Mouse (Mus musculus): ENCODE data around the gene Gm9918.

Gene Gm9918

GRCm38 (mm10) chr15:102273982-102274716 is 3.8 kb downstream of the Gm9918 start:
- no peak for DNase-seq (ENCODE audit: low read depth, low spot score)

GRCm38 (mm10) chr15:102278726-102279091 is 8.3 kb downstream of the Gm9918 start:
- DNase-seq (ENCODE audit: low read depth, low spot score), result no peak

GRCm38 (mm10) chr15:102279092-102279782 is 8.9 kb downstream of the Gm9918 start, which contains the start of gene Mfsd5:
Gene Mfsd5 (plus strand): TSS chr15:102279454.
- DNase-seq (ENCODE audit: low read depth, low spot score), result peak; percentile 94

- no peak for DNase-seq (ENCODE audit: low read depth, low spot score)
These were observed 9.6 kb downstream of the Gm9918 start for GRCm38 (mm10) chr15:102279783-102280520.

- DNase-seq (ENCODE audit: low read depth, low spot score), result no peak
These were observed 10.3 kb downstream of the Gm9918 start for GRCm38 (mm10) chr15:102280623-102281022.

- no peak for DNase-seq (ENCODE audit: low read depth, low spot score)
These were observed 12.3 kb downstream of the Gm9918 start for GRCm38 (mm10) chr15:102282463-102283292.

- DNase-seq (ENCODE audit: low read depth, low spot score), result no peak
These were observed 13.3 kb downstream of the Gm9918 start for GRCm38 (mm10) chr15:102283648-102284047.

- DNase-seq (ENCODE audit: low read depth, low spot score), result peak; percentile 65
These were observed 17.0 kb downstream of the Gm9918 start for GRCm38 (mm10) chr15:102287395-102287794.

- peak; percentile 95 for DNase-seq (ENCODE audit: low read depth, low spot score)
These were observed 25.4 kb downstream of the Gm9918 start, which contains the start of gene Espl1 for GRCm38 (mm10) chr15:102295633-102296367. Gene Espl1 (plus strand): TSS chr15:102296266.

- DNase-seq (ENCODE audit: low read depth, low spot score), result no peak
These were observed 26.1 kb downstream of the Gm9918 start for GRCm38 (mm10) chr15:102296368-102297006.

GRCm38 (mm10) chr15:102302542-102302941 is 32.2 kb downstream of the Gm9918 start:
- no peak for DNase-seq (ENCODE audit: low read depth, low spot score)

- no peak for DNase-seq (ENCODE audit: low read depth, low spot score)
These were observed 38.4 kb downstream of the Gm9918 start for GRCm38 (mm10) chr15:102308717-102309116.

- DNase-seq (ENCODE audit: low read depth, low spot score), result no peak
These were observed 39.9 kb downstream of the Gm9918 start for GRCm38 (mm10) chr15:102310074-102310845.

GRCm38 (mm10) chr15:102311489-102311888 is 41.1 kb downstream of the Gm9918 start:
- DNase-seq (ENCODE audit: low read depth, low spot score), result no peak

GRCm38 (mm10) chr15:102315292-102315691 is 44.9 kb downstream of the Gm9918 start:
- no peak for DNase-seq (ENCODE audit: low read depth, low spot score)

GRCm38 (mm10) chr15:102316263-102316662 is 45.9 kb downstream of the Gm9918 start:
- DNase-seq (ENCODE audit: low read depth, low spot score), result peak; percentile 50

Data from mesoderm, embryonic 11.5 days (tissue).